Mouse (Mus musculus) cerebral cortex, adult 2 months (tissue): ENCODE measurements around the gene Klf5.

ENCODE experiments used
- WGBS: fragments of 180-500 bp; shearing (Covaris S2); methylation state at CpG from one replicate; pipeline ENCODE4 v1.1.7; 2018; 5-methylcytosine and 5-hydroxymethylcytosine counted together

Gene Klf5

DNA sequence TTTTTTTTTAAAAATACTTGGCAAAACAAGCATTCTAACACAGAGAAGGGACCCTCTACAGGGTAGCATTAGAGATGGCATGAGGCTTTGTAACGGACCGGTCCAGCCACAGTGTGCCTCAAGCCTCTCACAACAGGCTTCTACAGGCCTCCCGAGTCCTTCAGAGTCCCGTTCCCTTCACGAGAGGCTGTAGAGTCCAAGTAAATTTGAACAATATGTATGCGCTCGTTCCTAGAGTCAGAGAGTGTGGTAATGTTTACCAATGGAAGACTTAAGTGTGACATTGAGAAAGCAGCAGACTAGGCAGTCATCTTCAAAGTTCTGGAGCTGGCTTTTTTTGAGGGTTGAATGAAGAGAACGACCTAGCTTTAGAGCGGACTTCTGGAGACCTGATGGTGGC, 11.1 kb downstream of the Klf5 start:
- 77% methylated on average over 9 of the region's 9 CpGs for WGBS

DNA sequence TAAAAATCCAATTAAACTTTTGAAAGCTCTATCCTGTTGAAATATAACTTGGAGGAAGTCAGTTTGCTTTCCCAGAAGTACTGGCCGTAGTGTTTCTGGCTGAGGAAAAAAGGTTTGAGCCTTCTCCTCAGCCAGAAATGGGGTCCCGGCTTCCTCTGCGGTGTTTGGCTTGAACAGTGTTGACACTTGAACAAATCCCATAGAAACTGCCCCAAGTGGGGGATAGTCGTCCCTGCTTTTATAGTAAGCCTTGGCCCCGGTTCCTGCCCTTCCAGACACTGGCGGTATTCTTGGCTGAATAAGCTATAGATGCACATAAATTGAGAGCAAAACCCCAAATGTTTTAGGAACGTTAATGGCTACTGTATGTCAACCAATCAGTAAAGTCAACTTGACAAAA, 11.9 kb downstream of the Klf5 start:
- WGBS: 58% methylated on average over 7 of the region's 7 CpGs

DNA sequence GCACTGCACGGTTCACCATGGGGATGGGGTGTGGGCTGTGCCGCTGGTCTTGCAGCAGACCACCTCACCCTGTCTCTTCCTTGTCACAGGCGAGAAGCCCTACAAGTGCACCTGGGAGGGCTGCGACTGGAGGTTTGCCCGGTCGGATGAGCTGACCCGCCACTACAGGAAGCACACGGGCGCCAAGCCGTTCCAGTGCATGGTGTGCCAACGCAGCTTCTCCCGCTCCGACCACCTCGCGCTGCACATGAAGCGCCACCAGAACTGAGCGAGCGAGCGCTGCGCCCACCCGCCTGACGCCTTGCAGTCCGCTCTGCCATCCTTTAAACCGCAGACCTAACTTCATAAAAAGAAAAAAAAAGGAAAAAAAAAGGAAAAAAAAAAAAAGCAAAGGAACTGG, 14.6 kb downstream of the Klf5 start:
- 93% methylated on average over 24 of the region's 24 CpGs for WGBS

DNA sequence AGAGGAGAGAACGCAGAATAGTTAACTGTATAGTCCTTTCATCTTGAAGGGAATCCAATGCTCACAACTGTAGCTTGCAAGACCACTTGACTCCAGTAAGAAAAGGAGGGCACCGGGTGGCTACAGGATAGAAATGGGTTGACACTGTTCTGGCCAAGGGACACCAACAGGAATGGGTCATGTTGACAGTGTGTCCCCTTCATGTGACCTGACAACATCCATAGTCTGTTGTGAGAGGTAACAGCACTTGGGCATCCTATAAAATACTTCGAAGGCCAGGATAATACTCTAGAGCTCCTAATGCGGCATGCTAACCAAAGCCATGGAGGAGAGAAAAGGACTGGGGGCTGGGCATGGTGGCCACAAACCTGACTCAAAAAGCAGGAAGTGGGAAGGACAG, 17.8 kb downstream of the Klf5 start:
- 97% methylated on average over 4 of the region's 4 CpGs for WGBS

DNA sequence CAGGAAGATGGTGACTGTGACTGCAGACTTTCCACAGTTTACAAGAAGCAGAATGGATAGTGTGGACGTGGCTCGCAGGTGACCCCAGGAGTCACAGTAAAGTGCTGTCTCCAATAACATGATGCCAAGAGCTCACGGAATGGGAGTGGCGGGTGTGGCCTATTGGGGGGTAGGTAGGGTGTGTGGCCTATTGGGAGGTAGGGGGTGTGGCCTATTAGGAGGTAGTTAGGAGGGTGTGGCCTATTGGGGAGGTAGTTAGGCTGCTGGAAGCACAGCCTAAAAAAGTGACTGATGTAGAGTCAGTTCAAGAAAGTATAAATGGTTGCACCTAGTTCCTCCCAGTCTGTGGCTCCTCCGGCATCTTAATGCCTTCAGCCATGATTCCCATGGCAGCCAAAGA, 22.2 kb downstream of the Klf5 start:
- 96% methylated on average over 5 of the region's 5 CpGs for WGBS

DNA sequence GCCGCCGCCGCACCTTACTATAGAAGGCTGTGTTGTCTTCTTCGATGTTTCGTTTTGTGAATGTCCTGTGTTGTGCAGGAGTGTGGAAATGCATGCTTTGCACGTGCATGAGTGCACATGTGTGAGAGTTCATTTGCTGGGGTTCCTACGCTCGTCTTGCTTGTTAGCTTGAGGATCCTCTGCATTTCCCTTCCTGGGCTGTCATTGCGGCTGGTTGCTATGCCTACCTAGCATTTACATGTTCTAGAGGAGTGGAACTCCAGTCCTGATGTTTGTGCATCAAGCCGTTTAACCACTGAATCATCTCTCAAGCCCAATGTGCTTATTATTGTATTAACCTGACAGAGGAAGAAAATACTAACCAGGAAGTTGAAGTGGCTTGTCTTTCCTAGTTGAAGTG, 24.9 kb downstream of the Klf5 start:
- WGBS: 90% methylated on average over 10 of the region's 10 CpGs

DNA sequence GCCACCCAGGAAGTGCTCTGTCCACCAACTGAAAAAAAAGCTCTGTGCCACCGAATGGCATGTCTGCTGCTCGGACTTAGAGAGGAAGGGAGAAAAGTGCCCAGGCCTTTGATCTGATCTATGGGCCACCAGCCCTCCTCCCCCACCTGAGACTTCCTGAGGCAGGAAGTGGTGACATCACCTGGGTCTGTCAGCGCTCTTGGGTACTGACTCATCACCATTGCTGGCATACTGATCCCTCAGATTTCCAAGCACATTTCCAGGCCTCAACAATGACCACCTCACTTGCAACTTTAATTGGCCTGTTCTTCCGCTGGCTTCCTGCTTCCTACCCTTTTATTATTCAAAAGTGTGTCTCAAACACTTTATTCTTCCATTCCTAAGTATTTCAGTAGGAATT, 26.0 kb downstream of the Klf5 start:
- WGBS: 78% methylated on average over 4 of the region's 4 CpGs

DNA sequence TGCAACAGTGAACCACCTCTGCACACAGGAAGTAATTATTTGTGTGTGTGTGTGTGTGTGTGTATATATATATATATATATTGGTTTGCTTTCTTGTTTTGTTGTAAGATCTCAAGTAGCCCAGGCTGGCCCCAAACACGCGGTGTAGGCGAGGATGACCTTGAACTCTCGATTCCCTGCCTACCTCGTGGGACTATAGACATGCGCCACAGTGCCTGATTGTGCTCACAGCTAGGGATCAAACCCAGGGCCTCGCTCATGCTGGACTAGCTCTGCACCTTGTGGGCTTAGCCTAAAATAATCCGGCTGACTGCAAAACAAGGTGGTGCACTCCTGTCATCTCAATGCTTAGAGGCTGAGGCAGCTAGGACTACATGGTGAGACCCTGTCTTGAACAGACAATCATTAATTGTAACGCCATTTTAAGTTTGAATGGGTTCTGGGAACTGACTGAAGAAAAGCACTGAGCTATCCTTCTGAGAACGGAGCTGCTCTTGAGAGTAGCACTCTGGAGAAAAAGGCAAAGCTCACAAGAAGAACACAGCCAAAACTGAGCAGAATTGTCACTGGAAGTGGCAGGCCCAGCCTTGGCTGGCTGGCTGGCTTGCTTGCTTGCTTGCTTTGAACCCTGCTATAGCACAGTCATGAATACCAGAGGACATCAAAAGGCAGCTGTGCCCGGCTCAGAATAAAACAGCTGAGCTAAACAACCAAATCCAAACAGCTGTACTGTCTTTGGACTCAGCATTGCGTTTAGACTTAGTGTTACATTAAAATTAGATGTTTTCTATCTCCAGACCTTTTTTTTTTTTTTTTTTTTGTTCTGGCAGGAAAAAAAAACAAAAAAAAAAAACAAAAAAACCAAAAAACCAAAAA, 27.3 kb downstream of the Klf5 start:
- whole genome bisulfite sequencing: 85% methylated on average over 12 of the region's 12 CpGs

DNA sequence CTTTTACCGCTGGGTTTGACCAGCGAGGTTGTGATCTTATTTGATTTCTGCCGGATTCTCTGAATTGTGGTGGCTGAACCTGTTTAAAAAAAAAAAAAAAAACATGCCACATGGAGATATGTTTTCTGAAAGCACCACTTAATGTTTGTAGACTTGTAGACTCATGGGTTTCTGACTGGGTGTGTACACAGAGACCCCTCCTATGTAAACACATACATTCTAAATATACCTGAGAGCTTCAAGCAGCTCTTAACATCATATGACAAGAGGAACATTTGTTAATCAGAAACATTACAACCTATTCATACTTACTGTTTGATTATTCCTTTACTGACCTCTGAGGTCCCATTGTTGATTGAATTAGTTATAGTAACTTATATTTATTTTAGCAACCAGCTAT, 38.1 kb downstream of the Klf5 start:
- WGBS: 88% methylated on average over 3 of the region's 3 CpGs

DNA sequence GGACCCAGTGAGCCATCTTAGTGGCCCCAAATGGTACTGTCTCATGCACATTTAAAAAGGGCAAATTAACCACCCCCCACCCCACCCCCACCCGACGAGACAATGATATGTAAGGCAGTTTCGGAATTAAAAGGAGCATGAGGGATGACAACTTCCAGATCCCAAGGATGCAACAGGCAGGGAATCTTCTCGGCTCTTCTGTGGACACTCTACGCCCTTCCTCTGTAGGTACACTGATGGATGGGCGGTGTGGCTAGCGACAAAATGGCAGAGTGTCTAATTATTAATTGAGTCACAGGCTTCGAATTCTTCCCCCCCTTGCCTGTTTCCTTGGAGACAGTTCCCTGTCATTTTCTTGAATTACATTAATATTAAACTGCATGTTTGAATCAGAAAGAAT, 40.5 kb downstream of the Klf5 start:
- 73% methylated on average over 8 of the region's 8 CpGs for WGBS

DNA sequence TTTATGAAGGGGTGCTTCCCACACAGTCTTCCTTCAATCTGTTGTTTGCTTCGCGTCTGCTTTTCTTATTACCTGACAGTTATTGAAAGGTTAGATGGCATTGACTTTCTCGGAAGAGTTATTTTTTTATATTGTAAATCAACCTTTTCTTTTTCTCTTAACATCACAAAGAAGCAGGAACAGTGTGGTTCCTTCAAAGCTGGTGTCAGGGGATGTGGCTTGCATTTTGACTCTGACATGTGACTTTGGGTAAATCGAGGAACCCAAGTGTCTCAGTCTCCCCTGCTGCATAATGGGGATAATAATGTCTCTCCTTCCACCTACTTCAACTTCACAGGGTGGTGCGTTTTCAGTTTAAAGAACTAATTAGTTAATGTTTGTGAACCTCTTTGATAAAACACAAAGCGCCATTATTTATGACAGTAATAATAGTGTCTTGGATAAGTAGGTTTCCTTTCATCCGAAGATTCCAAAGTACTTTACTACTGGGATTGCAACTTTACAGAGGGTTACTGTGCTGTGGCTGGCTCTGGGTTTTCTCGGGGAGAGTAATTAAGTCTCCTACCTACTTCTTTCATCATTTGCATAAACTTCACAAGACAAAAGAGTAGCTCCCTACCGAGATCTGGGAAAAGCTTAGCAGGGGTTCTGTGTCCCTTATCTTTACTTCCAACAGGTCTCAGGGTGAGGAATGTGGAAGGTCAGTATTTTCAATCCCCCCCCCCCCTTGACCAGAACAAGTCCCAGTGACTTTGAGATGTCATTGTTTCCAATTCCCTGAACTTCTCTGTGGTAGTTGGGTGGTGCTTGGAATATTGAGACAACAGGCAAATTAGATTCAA, 41.4 kb downstream of the Klf5 start:
- 31% methylated on average over 9 of the region's 9 CpGs for whole genome bisulfite sequencing

DNA sequence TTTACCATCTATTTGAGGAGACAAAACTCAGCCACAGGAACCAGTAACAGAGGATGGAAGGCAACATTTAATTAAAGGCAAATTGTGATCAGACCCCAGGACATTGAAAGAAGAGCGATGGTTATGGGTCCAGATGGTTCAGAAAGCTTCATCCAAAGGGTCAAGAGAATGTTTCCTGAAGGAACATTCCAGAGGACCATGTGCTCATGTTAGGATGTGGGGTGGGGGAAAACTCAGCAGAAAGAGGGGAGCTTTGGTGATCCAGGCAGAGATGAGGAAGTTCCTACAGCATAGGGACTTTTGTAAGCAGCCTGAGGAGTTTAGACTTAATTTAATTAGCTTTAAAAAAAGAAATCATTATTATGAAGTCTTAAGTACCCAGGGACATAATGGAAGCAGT, 42.2 kb downstream of the Klf5 start:
- 83% methylated on average over 1 of the region's 1 CpGs for WGBS

DNA sequence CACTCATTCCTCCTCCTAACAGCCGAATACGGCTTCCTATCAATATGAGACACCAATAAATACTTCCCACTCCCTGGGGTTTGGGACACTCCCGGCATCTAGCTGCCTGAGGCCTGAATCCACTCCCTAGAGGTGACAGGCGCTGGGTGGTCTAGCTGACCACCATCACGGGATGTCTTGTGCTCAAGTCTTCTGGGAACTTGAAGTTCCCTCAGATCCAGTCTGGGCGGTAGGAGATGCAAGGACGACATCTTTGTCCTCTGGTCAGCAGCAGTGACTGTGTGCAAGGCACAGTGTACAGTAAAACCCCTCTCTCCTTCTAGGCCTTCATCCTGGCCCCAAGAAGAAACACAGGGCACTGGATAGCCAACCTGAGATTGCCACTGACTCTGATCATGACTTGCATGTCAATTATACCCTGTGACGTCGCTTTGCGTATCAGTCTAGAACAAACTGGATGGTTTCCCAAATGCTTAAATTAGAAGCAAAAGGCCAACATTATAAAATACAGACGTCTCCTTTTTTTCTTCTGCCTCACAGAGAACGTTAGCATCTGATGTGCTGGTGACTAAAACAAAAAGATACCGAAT, 49.8 kb downstream of the Klf5 start:
- WGBS: 74% methylated on average over 13 of the region's 13 CpGs

DNA sequence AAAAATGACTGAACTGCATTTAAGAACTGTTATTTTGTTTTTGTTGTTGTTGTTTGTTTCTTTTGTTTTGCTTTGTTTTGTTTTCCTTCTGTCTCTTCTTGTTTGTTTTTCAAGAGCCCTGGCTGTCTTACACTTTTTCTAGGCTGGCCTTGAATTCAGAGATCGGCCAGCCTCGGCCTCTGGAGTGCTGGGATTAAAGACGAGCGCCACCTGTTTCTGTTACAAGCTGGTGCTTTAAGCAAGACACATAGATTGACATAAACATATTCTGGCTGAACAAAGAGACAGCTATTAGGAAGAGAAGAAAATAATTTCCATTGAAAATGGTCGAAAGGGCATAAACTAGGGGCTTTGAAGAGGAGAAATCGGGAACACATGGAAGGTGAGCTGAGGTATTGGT, 51.1 kb downstream of the Klf5 start:
- WGBS: 90% methylated on average over 6 of the region's 6 CpGs

DNA sequence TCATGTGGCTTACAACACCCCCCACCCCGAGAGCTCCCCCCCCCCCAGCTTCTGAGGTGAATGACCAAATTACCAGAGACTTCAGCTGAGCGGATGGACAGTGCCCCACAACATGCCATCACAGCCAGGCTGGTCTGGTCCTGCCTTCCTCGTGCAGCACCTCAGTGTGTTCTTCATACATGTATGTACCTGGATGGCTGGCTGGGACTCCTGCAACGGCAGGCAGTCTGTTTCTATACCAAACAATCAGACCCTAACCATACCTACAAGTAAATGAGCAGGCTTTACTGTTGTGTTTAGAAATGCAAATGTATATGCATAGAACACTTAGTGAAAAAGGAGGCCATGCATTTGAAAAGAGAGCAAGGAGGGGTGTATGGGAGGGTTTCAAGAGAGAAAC, 54.5 kb downstream of the Klf5 start:
- WGBS: 71% methylated on average over 4 of the region's 4 CpGs

DNA sequence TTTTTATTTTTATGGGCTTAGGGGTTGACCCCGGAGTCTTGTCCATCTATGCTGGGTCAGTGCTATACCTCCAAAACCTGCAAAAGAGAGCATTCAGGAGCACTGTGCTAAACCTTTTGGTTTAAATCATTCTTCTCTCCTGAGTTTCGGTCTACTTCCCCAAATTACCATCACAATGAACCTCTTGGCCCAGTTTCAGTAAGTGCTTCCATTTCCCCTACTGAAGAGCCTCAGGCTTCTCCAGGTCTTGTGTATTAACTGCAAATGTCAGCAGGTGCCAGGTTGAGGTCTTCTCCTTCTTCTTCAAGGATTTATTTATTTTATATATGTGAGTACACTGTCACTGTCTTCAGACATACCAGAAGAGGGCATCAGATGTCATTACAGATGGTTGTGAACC, 55.6 kb downstream of the Klf5 start:
- WGBS: 72% methylated on average over 2 of the region's 2 CpGs

DNA sequence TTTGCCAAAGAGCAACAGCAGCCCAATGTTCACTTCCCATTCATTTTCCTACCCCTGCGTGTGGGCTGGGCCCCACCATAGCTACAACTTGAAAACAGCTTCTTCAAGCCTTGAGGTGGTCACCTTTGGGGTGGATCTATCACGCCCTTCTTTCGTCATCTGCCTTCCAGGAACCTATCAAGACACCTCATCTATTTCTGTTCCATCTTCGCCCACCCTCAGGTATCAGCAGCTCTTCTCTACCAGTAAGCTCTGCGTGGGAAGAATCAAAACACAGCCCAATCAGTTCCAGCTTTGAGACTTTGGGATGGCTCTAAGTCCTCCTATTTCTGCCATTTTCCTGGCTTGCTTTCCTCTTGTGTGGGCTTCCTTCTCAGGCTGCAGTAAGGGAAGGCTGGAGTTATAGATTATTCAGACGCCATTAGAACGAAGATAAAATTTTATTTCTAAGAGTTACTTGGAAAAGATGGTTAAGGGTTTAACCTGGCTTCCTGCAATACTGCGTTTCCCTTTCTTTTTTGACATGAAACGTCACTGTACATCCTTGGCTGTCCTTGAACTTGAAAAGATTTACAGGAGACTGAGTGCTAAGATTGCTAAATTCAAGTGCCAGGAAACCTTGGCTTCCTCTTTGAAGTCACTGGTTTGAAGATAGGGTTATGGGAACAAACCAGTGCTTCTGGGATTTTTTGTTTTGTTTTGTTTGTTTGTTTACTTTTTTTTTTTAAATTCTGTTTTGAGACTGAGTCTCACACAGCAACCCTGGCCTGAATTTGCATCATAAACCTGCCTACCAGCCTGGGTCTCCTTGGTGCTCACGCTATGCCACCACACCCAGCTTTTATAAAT, 56.5 kb downstream of the Klf5 start:
- 85% methylated on average over 10 of the region's 10 CpGs for WGBS

DNA sequence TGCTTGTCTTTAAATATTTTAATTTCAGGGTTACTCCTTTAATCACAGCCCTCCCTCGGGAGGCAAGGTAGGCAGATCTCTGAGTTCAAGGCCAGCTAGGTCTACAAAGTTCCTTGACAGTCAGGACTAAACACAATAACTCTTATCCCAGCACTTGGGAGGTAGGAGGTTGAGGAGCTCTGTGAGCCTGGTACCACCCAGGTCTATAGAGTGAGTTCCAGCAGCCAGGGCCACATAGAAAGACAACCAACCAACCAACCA, 57.0 kb downstream of the Klf5 start:
- WGBS: 85% methylated on average over 1 of the region's 1 CpGs

DNA sequence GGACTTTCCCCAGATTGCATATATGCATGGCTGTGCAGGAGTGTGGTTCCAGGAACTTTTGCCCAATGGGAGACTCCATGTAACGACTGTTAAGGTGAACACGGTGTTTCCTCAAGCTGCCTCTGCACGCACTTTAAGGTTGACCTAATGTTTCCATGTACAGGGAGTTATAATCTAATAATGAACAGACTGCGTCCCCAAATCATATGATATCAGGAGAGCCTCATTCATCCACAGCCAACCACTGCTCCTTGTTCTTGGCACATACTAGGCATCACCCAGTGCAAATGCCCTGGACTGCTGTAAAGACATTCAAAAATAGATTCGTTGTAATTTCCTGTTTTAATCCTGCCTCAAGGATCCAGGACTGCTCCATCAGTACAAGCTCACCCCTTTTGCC, 64.5 kb downstream of the Klf5 start:
- WGBS: 87% methylated on average over 5 of the region's 5 CpGs

DNA sequence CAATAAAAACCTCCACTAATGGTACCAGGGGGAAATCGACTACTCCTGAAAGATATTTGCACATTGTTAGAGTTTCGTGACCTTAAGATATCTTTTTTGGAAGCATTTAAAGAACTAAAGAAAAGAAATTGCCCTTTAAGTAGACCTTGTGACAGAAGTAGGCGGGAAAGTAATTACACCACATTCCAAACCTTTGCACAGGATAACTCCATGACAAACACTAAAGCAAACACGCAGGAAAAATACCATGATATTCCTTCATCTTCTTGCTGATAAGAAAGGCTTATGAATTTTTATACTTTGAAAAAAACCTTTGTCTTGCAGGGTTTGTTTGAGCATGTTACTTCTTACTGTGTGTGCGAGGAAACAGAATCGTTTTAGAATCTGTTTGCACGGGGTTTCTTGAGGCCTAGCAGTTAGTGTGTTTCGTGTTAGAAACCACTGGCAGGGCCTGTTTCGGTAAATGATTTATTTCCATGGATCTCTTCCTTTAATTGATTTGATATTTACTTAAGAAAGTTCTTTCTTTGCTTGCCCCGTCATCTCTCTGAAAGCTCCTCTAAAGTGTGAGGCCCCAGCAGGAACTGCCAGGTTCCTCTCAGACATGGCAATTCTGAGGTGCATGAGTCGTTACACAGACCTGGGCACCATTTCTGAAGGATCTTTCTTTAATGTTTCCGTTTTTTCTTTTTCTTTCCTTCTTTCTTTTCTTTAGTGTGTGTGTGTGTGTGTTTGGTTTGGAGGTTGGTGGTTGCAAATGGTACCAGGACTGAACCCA, 65.7 kb downstream of the Klf5 start:
- WGBS: 93% methylated on average over 12 of the region's 12 CpGs
